Comparison of ENCODE assay signal across 34 mouse cellular contexts in genomic region chr10:102377377-102377776, GRCm38 (mm10).
"Had no signal": no experiment of that assay in that cellular context is flagged by ENCODE, and none has a peak within 500 bp of the region (broad histone marks: within the 10 kb centered on the region; RNA-seq: fewer than 3 reads in every experiment).

No protein-coding gene starts in this region.

- H3K27me3 ChIP-seq: heart, embryonic 12.5 days; heart, embryonic 13.5 days; heart, embryonic 15.5 days; hindbrain, embryonic 12.5 days; hindbrain, embryonic 13.5 days; hindbrain, embryonic 15.5 days; kidney, embryonic 15.5 days had no signal

- H3K4me3 ChIP-seq: heart, embryonic 10.5 days; heart, embryonic 12.5 days; heart, embryonic 13.5 days; heart, embryonic 15.5 days; hindbrain, embryonic 10.5 days; hindbrain, embryonic 12.5 days; hindbrain, embryonic 13.5 days; hindbrain, embryonic 15.5 days; kidney, embryonic 15.5 days; layer of hippocampus, adult 2 months; left cerebral cortex, adult 2 months had no signal

- ATAC-seq: hindbrain, embryonic 16.5 days; hindbrain, postnatal 0 days; inflammation-experienced regulatory T-cells, adult 6 months; intestine, embryonic 16.5 days had no signal

- H3K9me3 ChIP-seq: heart, embryonic 10.5 days; heart, embryonic 12.5 days; heart, embryonic 13.5 days; heart, embryonic 15.5 days; hindbrain, embryonic 10.5 days; hindbrain, embryonic 12.5 days; hindbrain, embryonic 13.5 days; hindbrain, embryonic 15.5 days; kidney, embryonic 15.5 days had no signal

- DNase-seq: heart, postnatal 10 days; heart, postnatal 14 days; heart, postnatal 36 days; heart, postnatal 4 days; kidney, adult 11 months; kidney, adult 18-20 months; kidney, adult 2 months; kidney, adult 8-10 months; kidney, adult 9 months; kidney, postnatal 10 days; kidney, postnatal 14 days; kidney, postnatal 25 days; kidney, postnatal 36 days; kidney, postnatal 4 days; layer of hippocampus, adult 9-11 months; layer of hippocampus, postnatal 36 days had no signal

- H3K9ac ChIP-seq: heart, embryonic 12.5 days; heart, embryonic 13.5 days; heart, embryonic 15.5 days; hindbrain, embryonic 12.5 days; hindbrain, embryonic 13.5 days; hindbrain, embryonic 14.5 days; hindbrain, embryonic 15.5 days; kidney, embryonic 15.5 days had no signal

- H3K4me1 ChIP-seq: heart, embryonic 10.5 days; heart, embryonic 12.5 days; heart, embryonic 13.5 days; heart, embryonic 15.5 days; hindbrain, embryonic 10.5 days; hindbrain, embryonic 12.5 days; hindbrain, embryonic 13.5 days; hindbrain, embryonic 15.5 days; kidney, embryonic 15.5 days had no signal

- H3K27ac ChIP-seq: heart, embryonic 10.5 days; heart, embryonic 13.5 days; heart, embryonic 15.5 days; hindbrain, embryonic 10.5 days; hindbrain, embryonic 12.5 days; hindbrain, embryonic 13.5 days; hindbrain, embryonic 14.5 days; hindbrain, embryonic 15.5 days; hindbrain, postnatal 0 days; kidney, embryonic 15.5 days; kidney, postnatal 0 days; layer of hippocampus, adult 2 months; left cerebral cortex, adult 2 months had no signal

- H3K36me3 ChIP-seq: heart, embryonic 10.5 days; heart, embryonic 12.5 days; heart, embryonic 13.5 days; heart, embryonic 15.5 days; hindbrain, embryonic 10.5 days; hindbrain, embryonic 12.5 days; hindbrain, embryonic 13.5 days; hindbrain, embryonic 15.5 days; kidney, embryonic 15.5 days had no signal

- H3K4me2 ChIP-seq: heart, embryonic 11.5 days; heart, embryonic 12.5 days; heart, embryonic 13.5 days; heart, embryonic 15.5 days; hindbrain, embryonic 12.5 days; hindbrain, embryonic 13.5 days; hindbrain, embryonic 14.5 days; hindbrain, embryonic 15.5 days; kidney, embryonic 15.5 days had no signal
